Mouse (Mus musculus): ENCODE data around the gene Dcxr. TPM values are rescaled to one million over a fixed set of nuclear protein-coding genes. Genes with fewer than 3 reads are reported as not detected.
"Not testable (repeated sequence)": the region's sequence is repeated elsewhere in the genome, so short reads cannot be mapped to it uniquely, and the experiment has no call there.

Dcxr gene
- polyA plus RNA-seq, 1 experiment, result 3.7 TPM

GRCm38 (mm10) chr11:120679909-120680308 is 47.2 kb downstream of the Dcxr start:
- no peak overlapping the region for H3K27ac ChIP-seq (ENCODE audit: control insufficient read depth, insufficient read depth, low read depth, low read length)
- H3K27me3 ChIP-seq (ENCODE audit: control insufficient read depth, insufficient read depth, low read length), result no peaks in the 10 kb centered on the region
- no peak overlapping the region for H3K4me3 ChIP-seq (ENCODE audit: control insufficient read depth, low read depth, low read length)
- peak; percentile 36; the same call in 1 of the 2 replicates for TF ChIP-seq CTCF (IDR thresholded peaks at IDR 0.05; ENCODE audit: control insufficient read depth, insufficient read depth, insufficient replicate concordance, low read depth, low read length)
- no peak for TF ChIP-seq POLR2A (IDR thresholded peaks at IDR 0.05; ENCODE audit: control insufficient read depth, low read depth, low read length)
- H3K36me3 ChIP-seq (ENCODE audit: control insufficient read depth, insufficient read depth, low read length), result no peaks in the 10 kb centered on the region
- no peaks in the 10 kb centered on the region for H3K4me1 ChIP-seq (ENCODE audit: control insufficient read depth, insufficient read depth, low read length)

DNA sequence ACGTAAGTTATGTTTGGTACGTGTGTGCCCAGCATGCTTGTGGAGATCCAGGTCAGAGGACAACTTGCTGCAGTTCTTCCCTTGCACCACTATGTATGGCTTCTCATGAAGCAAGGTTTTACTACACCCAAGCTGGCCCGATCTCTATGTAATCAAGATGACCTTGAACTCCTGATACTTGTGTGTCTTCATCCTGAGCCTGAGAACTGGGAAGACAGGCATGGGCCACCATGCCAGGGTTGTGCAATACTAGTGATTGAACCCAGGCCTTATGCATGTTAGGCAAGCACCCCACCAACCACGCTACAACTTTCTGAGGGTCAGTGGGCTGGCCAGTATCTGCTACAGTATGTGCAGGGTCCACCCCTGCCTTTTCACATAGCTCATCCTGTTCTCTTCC is 50.1 kb downstream of the Dcxr start:
- H3K27me3 ChIP-seq (ENCODE audit: control insufficient read depth, insufficient read depth, low read length), result no peaks in the 10 kb centered on the region
- H3K36me3 ChIP-seq (ENCODE audit: control insufficient read depth, insufficient read depth, low read length), result no peaks in the 10 kb centered on the region
- peaks cover 7% of the 10 kb centered on the region for H3K4me1 ChIP-seq (ENCODE audit: control insufficient read depth, insufficient read depth, low read length)
- no peak overlapping the region for H3K4me3 ChIP-seq (ENCODE audit: control insufficient read depth, low read depth, low read length)
- no peak for TF ChIP-seq POLR2A (IDR thresholded peaks at IDR 0.05; ENCODE audit: control insufficient read depth, low read depth, low read length)
- no peak for TF ChIP-seq CTCF (IDR thresholded peaks at IDR 0.05; ENCODE audit: control insufficient read depth, insufficient read depth, insufficient replicate concordance, low read depth, low read length)
- H3K27ac ChIP-seq (ENCODE audit: control insufficient read depth, insufficient read depth, low read depth, low read length), result no peak overlapping the region

DNA sequence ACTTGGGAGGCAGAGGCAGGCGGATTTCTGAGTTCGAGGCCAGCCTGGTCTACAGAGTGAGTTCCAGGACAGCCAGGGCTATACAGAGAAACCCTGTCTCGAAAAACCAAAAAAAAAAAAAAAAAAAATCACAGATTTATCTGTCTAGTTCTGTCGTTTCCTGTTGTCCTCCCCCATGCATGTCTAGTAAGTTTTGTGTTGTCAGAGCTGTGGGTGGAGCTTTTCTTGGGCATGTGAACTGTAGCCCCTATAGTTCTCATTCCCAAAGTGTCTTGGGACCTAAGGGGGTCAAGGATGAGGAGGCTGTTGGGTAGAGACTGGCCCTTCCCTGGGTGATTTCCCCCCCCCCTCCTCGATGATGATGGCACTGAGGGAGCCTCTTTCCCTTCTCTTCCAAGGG is 51.2 kb downstream of the Dcxr start:
- not testable (repeated sequence) for H3K4me3 ChIP-seq (ENCODE audit: control insufficient read depth, low read depth, low read length); H3K36me3 ChIP-seq (ENCODE audit: control insufficient read depth, insufficient read depth, low read length); H3K27ac ChIP-seq (ENCODE audit: control insufficient read depth, insufficient read depth, low read depth, low read length); H3K4me1 ChIP-seq (ENCODE audit: control insufficient read depth, insufficient read depth, low read length); H3K27me3 ChIP-seq (ENCODE audit: control insufficient read depth, insufficient read depth, low read length)

Other genes with a start within 250 kb of the Dcxr start
- 84.6 and 94.8 TPM in 2 replicates for gene Mrpl12, start 242.7 kb downstream of the Dcxr start, polyA plus RNA-seq (2012; rRNA removed)
- 68.3 and 75.0 TPM in 2 replicates for gene Slc25a10, start 235.4 kb downstream of the Dcxr start, polyA plus RNA-seq (2012; rRNA removed)
- 0.07 and 0.18 TPM in 2 replicates for gene Gcgr, start 196.6 kb downstream of the Dcxr start, polyA plus RNA-seq (2012; rRNA removed)
- 196 and 204 TPM in 2 replicates for gene Mcrip1, start 177.6 kb downstream of the Dcxr start, polyA plus RNA-seq (2012; rRNA removed)
- 31.2 and 31.6 TPM in 2 replicates for gene Ppp1r27, start 176.1 kb downstream of the Dcxr start, polyA plus RNA-seq (2012; rRNA removed)
- gene P4hb, start 154.0 kb downstream of the Dcxr start, polyA plus RNA-seq (2012; rRNA removed), result 46.7 and 55.1 TPM in 2 replicates
- 94.7 and 101 TPM in 2 replicates for gene Arhgdia, start 145.7 kb downstream of the Dcxr start, polyA plus RNA-seq (2012; rRNA removed)
- 22.8 and 23.6 TPM in 2 replicates for gene Alyref, start 128.9 kb downstream of the Dcxr start, polyA plus RNA-seq (2012; rRNA removed)
- 178 and 209 TPM in 2 replicates for gene Anapc11, start 128.9 kb downstream of the Dcxr start, polyA plus RNA-seq (2012; rRNA removed)
- gene Npb, start 118.8 kb downstream of the Dcxr start, polyA plus RNA-seq (2012; rRNA removed), result 24.6 and 26.3 TPM in 2 replicates
- gene Pcyt2, start 109.3 kb downstream of the Dcxr start, polyA plus RNA-seq (2012; rRNA removed), result 106 and 116 TPM in 2 replicates
- 22.3 and 23.9 TPM in 2 replicates for gene Sirt7, start 102.0 kb downstream of the Dcxr start, polyA plus RNA-seq (2012; rRNA removed)
- gene Mafg, start 93.7 kb downstream of the Dcxr start, polyA plus RNA-seq (2012; rRNA removed), result 9.5 and 10.4 TPM in 2 replicates
- 0.98 and 1.5 TPM in 2 replicates for gene Pycr1, start 83.5 kb downstream of the Dcxr start, polyA plus RNA-seq (2012; rRNA removed)
- gene Myadml2, start 79.1 kb downstream of the Dcxr start, polyA plus RNA-seq (2012; rRNA removed), result 0.61 TPM in 1 of 2 replicates, not detected in the other
- gene Notum, start 66.1 kb downstream of the Dcxr start, polyA plus RNA-seq (2012; rRNA removed), result 0.35 and 0.36 TPM in 2 replicates
- 234 and 253 TPM in 2 replicates for gene Aspscr1, start 54.3 kb downstream of the Dcxr start, polyA plus RNA-seq (2012; rRNA removed)
- gene Cenpx, start 13.5 kb downstream of the Dcxr start, polyA plus RNA-seq (2012; rRNA removed), result 54.5 and 59.7 TPM in 2 replicates
- 10.7 and 12.3 TPM in 2 replicates for gene Lrrc45, start 13.4 kb downstream of the Dcxr start, polyA plus RNA-seq (2012; rRNA removed)
- 3.1 and 4.1 TPM in 2 replicates for gene Rac3, start 5.8 kb downstream of the Dcxr start, polyA plus RNA-seq (2012; rRNA removed)
- 7.7 and 9.4 TPM in 2 replicates for gene Cbr2, start 4.8 kb upstream of the Dcxr start, polyA plus RNA-seq (2012; rRNA removed)
- gene Hmga1b, start 35.5 kb upstream of the Dcxr start, polyA plus RNA-seq (2012; rRNA removed), result 7.0 and 8.7 TPM in 2 replicates
- gene Rfng, start 56.9 kb upstream of the Dcxr start, polyA plus RNA-seq (2012; rRNA removed), result 11.1 and 11.3 TPM in 2 replicates
- 233 and 245 TPM in 2 replicates for gene Gps1, start 57.0 kb upstream of the Dcxr start, polyA plus RNA-seq (2012; rRNA removed)
- 51.1 and 51.7 TPM in 2 replicates for gene Dus1l, start 69.1 kb upstream of the Dcxr start, polyA plus RNA-seq (2012; rRNA removed)
- gene Fasn, start 97.3 kb upstream of the Dcxr start, polyA plus RNA-seq (2012; rRNA removed), result 71.2 and 72.1 TPM in 2 replicates
- gene Ccdc57, start 205.6 kb upstream of the Dcxr start, polyA plus RNA-seq (2012; rRNA removed), result 34.6 and 37.5 TPM in 2 replicates
- 3.7 and 4.4 TPM in 2 replicates for gene Slc16a3, start 221.2 kb upstream of the Dcxr start, polyA plus RNA-seq (2012; rRNA removed)

Measured in testis, adult 2 months (tissue).